Mouse (Mus musculus) adrenal gland, adult 18-20 months (tissue): ENCODE measurements around the gene Rab11fip4. TPM values are rescaled to one million over a fixed set of nuclear protein-coding genes. Genes with fewer than 3 reads are reported as not detected.

Source experiments
- DNase-seq, 2 experiments: peaks; one replicate each; pipeline ENCODE4 v3.0.0; 2021 to 2022; ENCODE audit warnings: low spot score in 2 of 2
- total RNA-seq, 2 experiments: library from RNA; stranded (reverse); gene quantifications; 1 replicate in 1 of 2; 2 replicates in 1 of 2; pipeline ENCODE4 v1.2.3; 2021

Rab11fip4 gene
- total RNA-seq, 2 experiments from 2014 or later = 2.0 to 4.3 TPM

GRCm38 (mm10) chr11:79652921-79653575 lies 62.0 kb downstream of the Rab11fip4 start:
- DNase-seq = no peak

GRCm38 (mm10) chr11:79654407-79654831 lies 63.4 kb downstream of the Rab11fip4 start:
- DNase-seq = no peak

- no peak for DNase-seq
Observed at GRCm38 (mm10) chr11:79655592-79655991, 64.6 kb downstream of the Rab11fip4 start.

GRCm38 (mm10) chr11:79656491-79656890 lies 65.5 kb downstream of the Rab11fip4 start:
- no peak for DNase-seq

GRCm38 (mm10) chr11:79657053-79657452 lies 66.0 kb downstream of the Rab11fip4 start:
- no peak for DNase-seq

GRCm38 (mm10) chr11:79658205-79658825 lies 67.3 kb downstream of the Rab11fip4 start:
- DNase-seq = no peak

- peak; percentile 60 to 64 for DNase-seq
Observed at GRCm38 (mm10) chr11:79660361-79661205, 69.6 kb downstream of the Rab11fip4 start.

GRCm38 (mm10) chr11:79661877-79662545 lies 71.0 kb downstream of the Rab11fip4 start:
- no peak for DNase-seq

GRCm38 (mm10) chr11:79663158-79663557 lies 72.1 kb downstream of the Rab11fip4 start:
- DNase-seq = no peak

- DNase-seq = no peak
Observed at GRCm38 (mm10) chr11:79663570-79663969, 72.6 kb downstream of the Rab11fip4 start.

- peak; percentile 37 to 50 for DNase-seq
Observed at GRCm38 (mm10) chr11:79666544-79666943, 75.5 kb downstream of the Rab11fip4 start.

- DNase-seq = no peak
Observed at GRCm38 (mm10) chr11:79669210-79669609, 78.2 kb downstream of the Rab11fip4 start.

- no peak for DNase-seq
Observed at GRCm38 (mm10) chr11:79669947-79670346, 78.9 kb downstream of the Rab11fip4 start.

GRCm38 (mm10) chr11:79670411-79670945 lies 79.5 kb downstream of the Rab11fip4 start:
- no peak for DNase-seq

- DNase-seq = peak; percentile 27 to 42
Observed at GRCm38 (mm10) chr11:79671668-79672281, 80.8 kb downstream of the Rab11fip4 start.

- DNase-seq = no peak
Observed at GRCm38 (mm10) chr11:79673072-79673471, 82.1 kb downstream of the Rab11fip4 start.

- no peak for DNase-seq
Observed at GRCm38 (mm10) chr11:79673717-79674116, 82.7 kb downstream of the Rab11fip4 start.

GRCm38 (mm10) chr11:79674231-79674630 lies 83.2 kb downstream of the Rab11fip4 start:
- DNase-seq = no peak

- DNase-seq = no peak
Observed at GRCm38 (mm10) chr11:79674632-79675031, 83.6 kb downstream of the Rab11fip4 start.

- DNase-seq = no peak
Observed at GRCm38 (mm10) chr11:79675285-79675684, 84.3 kb downstream of the Rab11fip4 start.
